Mouse (Mus musculus) G1E (cell line): ENCODE measurements around the gene Olfr1220. TPM values are rescaled to one million over a fixed set of nuclear protein-coding genes. Genes with fewer than 3 reads are reported as not detected.

Experiments used
- ATAC-seq: 2 replicates; pipeline ENCODE4 v1.8.0; 2016; ENCODE audit warnings: mild to moderate bottlenecking; ENCODE audit not compliant: insufficient number of reproducible peaks, poor library complexity, low FRiP score, severe bottlenecking; ENCODE audit errors: extremely low read depth
- DNase-seq: peaks from one replicate; pipeline ENCODE4 v3.0.0; 2012; ENCODE audit warnings: low spot score
- H3K27me3 ChIP-seq: 2 replicates; pipeline ENCODE4 v1.6.1; 2012; ENCODE audit warnings: mild to moderate bottlenecking, low read length, inconsistent platforms; ENCODE audit not compliant: insufficient read depth
- H3K36me3 ChIP-seq: replicated peaks from 2 replicates; pipeline ENCODE3; 2012; ENCODE audit warnings: mild to moderate bottlenecking, inconsistent platforms
- H3K4me1 ChIP-seq: 2 replicates; pipeline ENCODE4 v1.6.1; 2012; ENCODE audit warnings: low read depth, low read length, inconsistent platforms, mixed read lengths; ENCODE audit not compliant: insufficient read depth
- H3K4me3 ChIP-seq: 2 replicates; pipeline ENCODE4 v1.5.1; 2012; ENCODE audit warnings: low read depth, mild to moderate bottlenecking, inconsistent platforms, low read length, moderate library complexity, mixed read lengths
- H3K9me3 ChIP-seq: replicated peaks from 2 replicates; pipeline ENCODE4 v1.6.1; 2012; ENCODE audit warnings: inconsistent platforms
- CTCF ChIP-seq: IDR thresholded peaks from 2 replicates; pipeline ENCODE4 v1.5.1; 2012; ENCODE audit warnings: low read depth, low read length, inconsistent platforms, mixed read lengths
- GATA1 ChIP-seq: IDR thresholded peaks from 2 replicates; pipeline ENCODE4 v1.6.1; 2012; ENCODE audit warnings: borderline replicate concordance, low read length, inconsistent platforms, mixed read lengths
- GATA2 ChIP-seq: IDR thresholded peaks from 2 replicates; pipeline ENCODE4 v1.6.1; 2012; ENCODE audit warnings: low read depth, low read length, inconsistent platforms, borderline replicate concordance
- POLR2AphosphoS5 ChIP-seq: IDR thresholded peaks from 2 replicates; pipeline ENCODE4 v1.6.1; 2012; ENCODE audit warnings: low read depth, low read length, inconsistent platforms; ENCODE audit not compliant: insufficient replicate concordance
- TAL1 ChIP-seq: conservative IDR thresholded peaks from 2 replicates; pipeline ENCODE4 v1.6.1; 2012; ENCODE audit warnings: low read depth, low read length, inconsistent platforms, mixed read lengths
- polyA plus RNA-seq: library from polyadenylated mRNA; stranded (reverse); fragments of >175 nt; gene quantifications from 2 replicates; pipeline ENCODE4 v1.2.3, GENCODE M21; 2012
- total RNA-seq, 2 experiments: library from RNA; stranded (forward) in 1 of 2; stranded (reverse) in 1 of 2; fragments of 200-1000 nt in 1 of 2; fragments of >200 nt in 1 of 2; fragmentation: Nextera tagmentation in 1 of 2; gene quantifications; 2 replicates each; pipeline ENCODE4 v1.2.3; 2014 to 2017

Gene Olfr1220
- total RNA-seq (2014; fragmentation: Nextera tagmentation) (0.15 TPM in 1 of 2 replicates, not detected in the other), total RNA-seq (2017) (0.05 and 0.12 TPM in 2 replicates), polyA plus RNA-seq (not detected in 2 replicates)

- Histone ChIP-seq H3K36me3 (no peaks in the 10 kb centered on the region), H3K27me3 (no peaks in the 10 kb centered on the region), H3K4me3 (no peak within 1 kb of the TSS), H3K9me3 (0 out of 2 replicates have a peak, but pooled peaks cover 2% of the 10 kb centered on the region), H3K4me1 (no peaks in the 10 kb centered on the region)
- no peak for DNase-seq
- TF ChIP-seq CTCF, result no peak
- ATAC-seq, result no peak
These were observed at the start of gene Olfr1220 for GRCm38 (mm10) chr2:89106735-89107134. Gene Olfr1220, minus strand, starts transcription at chr2:89106835.

- TF ChIP-seq GATA1, result no peak
- no peak for TF ChIP-seq CTCF
- no peak for TF ChIP-seq POLR2AphosphoS5
- TF ChIP-seq GATA2, result no peak
- TF ChIP-seq TAL1, result no peak
- no peaks in the 10 kb centered on the region for H3K9me3 ChIP-seq
- H3K27me3 ChIP-seq, result no peaks in the 10 kb centered on the region
These were observed 44.8 kb upstream of the Olfr1220 start, which contains the start of gene Olfr1223 for GRCm38 (mm10) chr2:89151460-89151859. Gene Olfr1223, minus strand, starts transcription at chr2:89151560.

GRCm38 (mm10) chr2:89132954-89133353 lies 26.3 kb upstream of the Olfr1220 start, which contains the start of gene Olfr1222:
Gene Olfr1222, minus strand, starts transcription at chr2:89133054.
- H3K9me3 ChIP-seq, result no peaks in the 10 kb centered on the region

More at GRCm38 (mm10) chr2:89151460-89151859, 44.8 kb upstream of the Olfr1220 start, which contains the start of gene Olfr1223:
- DNase-seq, result no peak
- no peak for ATAC-seq
- no peaks in the 10 kb centered on the region for H3K36me3 ChIP-seq
- H3K4me1 ChIP-seq, result no peaks in the 10 kb centered on the region
- no peak within 1 kb of the TSS for H3K4me3 ChIP-seq

GRCm38 (mm10) chr2:89117183-89117582 lies 10.5 kb upstream of the Olfr1220 start, which contains the start of gene Olfr1221:
Gene Olfr1221, minus strand, starts transcription at chr2:89117283.
- TF ChIP-seq GATA1, result no peak
- no peak for TF ChIP-seq CTCF
- no peak for TF ChIP-seq POLR2AphosphoS5
- TF ChIP-seq GATA2, result no peak
- TF ChIP-seq TAL1, result no peak
- DNase-seq (no peak), ATAC-seq (no peak)
- no peaks in the 10 kb centered on the region for H3K36me3 ChIP-seq
- no peaks in the 10 kb centered on the region for H3K27me3 ChIP-seq
- no peak within 1 kb of the TSS for H3K4me3 ChIP-seq
- no peaks in the 10 kb centered on the region for H3K4me1 ChIP-seq
- H3K9me3 ChIP-seq, result no peaks in the 10 kb centered on the region

More at GRCm38 (mm10) chr2:89132954-89133353, 26.3 kb upstream of the Olfr1220 start, which contains the start of gene Olfr1222:
- Histone ChIP-seq H3K36me3 (no peaks in the 10 kb centered on the region), H3K27me3 (no peaks in the 10 kb centered on the region), H3K4me3 (no peak within 1 kb of the TSS), H3K4me1 (no peaks in the 10 kb centered on the region)
- TF ChIP-seq CTCF, result no peak
- no peak for TF ChIP-seq GATA1
- DNase-seq (no peak), ATAC-seq (no peak)

GRCm38 (mm10) chr2:89105651-89106050 lies 984 bp downstream of the Olfr1220 start:
- Histone ChIP-seq H3K4me1 (no peaks in the 10 kb centered on the region), H3K4me3 (no peak overlapping the region), H3K36me3 (no peaks in the 10 kb centered on the region), H3K27me3 (no peaks in the 10 kb centered on the region), H3K9me3 (0 out of 2 replicates have a peak, but pooled peaks cover 2% of the 10 kb centered on the region)
- ATAC-seq, result no peak
- TF ChIP-seq GATA1 (no peak), CTCF (no peak), POLR2AphosphoS5 (no peak), TAL1 (no peak), GATA2 (no peak)
- DNase-seq, result no peak

- no peak for DNase-seq
- H3K9me3 ChIP-seq, result peaks cover 7% of the 10 kb centered on the region; the same call in 1 of the 2 replicates
- H3K4me1 ChIP-seq, result no peaks in the 10 kb centered on the region
- no peak for TF ChIP-seq GATA2
- TF ChIP-seq TAL1, result no peak
- no peak for TF ChIP-seq GATA1
- TF ChIP-seq CTCF, result no peak
- no peak for TF ChIP-seq POLR2AphosphoS5
- no peaks in the 10 kb centered on the region for H3K27me3 ChIP-seq
- H3K36me3 ChIP-seq, result no peaks in the 10 kb centered on the region
- ATAC-seq, result no peak
- H3K4me3 ChIP-seq, result no peak overlapping the region
These were observed 12.8 kb downstream of the Olfr1220 start for GRCm38 (mm10) chr2:89093848-89094247.

- H3K4me3 ChIP-seq, result no peak within 1 kb of the TSS
- no peaks in the 10 kb centered on the region for H3K36me3 ChIP-seq
- no peaks in the 10 kb centered on the region for H3K4me1 ChIP-seq
- ATAC-seq (no peak), DNase-seq (no peak)
- TF ChIP-seq CTCF (no peak), GATA2 (no peak), POLR2AphosphoS5 (no peak), GATA1 (no peak), TAL1 (no peak)
- no peaks in the 10 kb centered on the region; the same call in 1 of the 2 replicates for H3K9me3 ChIP-seq
- H3K27me3 ChIP-seq, result no peaks in the 10 kb centered on the region
These were observed 23.2 kb downstream of the Olfr1220 start, which contains the start of gene Olfr1219 for GRCm38 (mm10) chr2:89083413-89083812. Gene Olfr1219, minus strand, starts transcription at chr2:89083513.
